Mouse (Mus musculus) neural tube, embryonic 15.5 days (tissue): Measurements from ENCODE around the gene Glyctk. TPM values are rescaled to one million over a fixed set of nuclear protein-coding genes. Genes with fewer than 3 reads are reported as not detected.
"Not testable (repeated sequence)": the region's sequence is repeated elsewhere in the genome, so short reads cannot be mapped to it uniquely, and the experiment has no call there.

ENCODE experiments used
- ATAC-seq: fragments of 200-750 bp; cut with Nextera tagmentation; 2 replicates; pipeline ENCODE4 v1.8.0; 2017; ENCODE audit warnings: mild to moderate bottlenecking, moderate TSS enrichment, moderate library complexity; ENCODE audit not compliant: low FRiP score
- H3K27ac ChIP-seq: fragments of 300-500 bp; sonication (generic); replicated peaks from 2 replicates; pipeline ENCODE4 v1.5.1; 2015; ENCODE audit warnings: mild to moderate bottlenecking, inconsistent platforms
- H3K27me3 ChIP-seq: fragments of 300-500 bp; sonication (generic); replicated peaks from 2 replicates; pipeline ENCODE4 v1.6.1; 2015; ENCODE audit warnings: inconsistent platforms
- H3K36me3 ChIP-seq: fragments of 300-500 bp; sonication (generic); 2 replicates; pipeline ENCODE4 v1.6.1; 2015; ENCODE audit warnings: inconsistent platforms
- H3K4me1 ChIP-seq: fragments of 300-500 bp; sonication (generic); 2 replicates; pipeline ENCODE4 v1.6.1; 2015; ENCODE audit warnings: inconsistent platforms
- H3K4me2 ChIP-seq: fragments of 300-500 bp; sonication (generic); 2 replicates; pipeline ENCODE4 v1.6.1; 2015; ENCODE audit warnings: inconsistent platforms, mild to moderate bottlenecking, moderate library complexity
- H3K4me3 ChIP-seq: fragments of 300-500 bp; sonication (generic); replicated peaks from 2 replicates; pipeline ENCODE4 v1.5.1; 2015; ENCODE audit warnings: mild to moderate bottlenecking, inconsistent platforms
- H3K9ac ChIP-seq: fragments of 300-500 bp; sonication (generic); replicated peaks from 2 replicates; pipeline ENCODE4 v1.6.1; 2015; ENCODE audit warnings: mild to moderate bottlenecking, inconsistent platforms
- H3K9me3 ChIP-seq: fragments of 300-500 bp; sonication (generic); replicated peaks from 2 replicates; pipeline ENCODE4 v1.6.1; 2016; ENCODE audit warnings: inconsistent platforms
- WGBS: fragments of 180-500 bp; shearing (Covaris S2); methylation state at CpG from one replicate; pipeline ENCODE4 v1.1.7; 2015; ENCODE audit warnings: mixed read lengths; 5-methylcytosine and 5-hydroxymethylcytosine counted together
- polyA plus RNA-seq: library from polyadenylated mRNA; unstranded; fragments of >200 nt; fragmentation: Nextera tagmentation; extraction: Ambion mirVana; gene quantifications from 2 replicates; pipeline ENCODE4 v1.2.1, GENCODE M21; 2015

Gene Glyctk
- polyA plus RNA-seq, 1 experiment from 2014 or later, result 2.3 TPM

DNA sequence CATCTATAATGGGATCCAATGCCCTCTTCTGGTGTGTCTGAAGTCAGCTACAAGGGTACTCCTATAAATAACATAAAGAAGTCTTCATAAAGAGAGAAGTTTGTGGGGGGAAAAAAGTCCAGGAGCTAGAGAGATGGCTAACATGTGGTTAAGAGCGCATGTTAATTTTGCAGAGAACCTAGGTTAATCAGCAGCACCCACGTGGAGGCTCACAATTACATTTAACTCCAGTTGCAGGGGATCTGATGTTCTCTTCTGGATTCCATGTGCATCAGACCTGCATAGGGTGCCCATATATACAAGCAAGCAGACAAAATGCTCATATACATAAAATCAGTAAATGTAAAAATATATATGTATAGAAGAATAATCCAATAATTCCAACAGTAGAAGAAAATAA is 15.4 kb upstream of the Glyctk start:
- 60% methylated on average over 2 of the region's 2 CpGs for WGBS
- H3K4me2 ChIP-seq, result peak overlapping the region; percentile 62
- H3K4me1 ChIP-seq, result peaks cover 48% of the 10 kb centered on the region
- H3K27me3 ChIP-seq, result no peaks in the 10 kb centered on the region
- no peaks in the 10 kb centered on the region for H3K9me3 ChIP-seq
- ATAC-seq, result no peak
- H3K36me3 ChIP-seq, result peaks cover 20% of the 10 kb centered on the region; the same call in 1 of the 2 replicates
- 0 out of 2 replicates have a peak overlapping the region, but pooled peaks have one; percentile 20 for H3K9ac ChIP-seq
- H3K4me3 ChIP-seq, result peak overlapping the region; percentile 33
- no peak overlapping the region for H3K27ac ChIP-seq

DNA sequence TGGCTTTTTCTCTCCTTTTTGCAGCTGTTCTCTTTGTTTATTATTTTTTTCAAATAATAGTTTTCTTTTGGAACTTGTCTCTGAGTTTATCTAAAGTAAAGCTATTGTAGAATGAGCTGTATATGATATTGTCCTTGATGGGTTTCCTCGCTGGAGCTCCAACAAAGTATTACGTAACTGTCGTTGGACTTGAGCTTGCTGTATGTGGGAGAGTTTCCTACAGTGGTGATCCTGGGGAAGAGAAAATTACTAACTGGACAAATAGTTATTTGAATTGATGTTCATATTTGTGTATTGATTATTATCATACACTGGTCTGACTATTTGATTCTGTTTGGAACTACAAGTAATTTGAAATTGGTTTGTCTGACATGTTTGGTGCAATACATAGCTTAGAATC is 14.6 kb upstream of the Glyctk start:
- no peak for ATAC-seq
- no peak overlapping the region for H3K27ac ChIP-seq
- peaks cover 48% of the 10 kb centered on the region for H3K4me1 ChIP-seq
- H3K27me3 ChIP-seq, result no peaks in the 10 kb centered on the region
- H3K4me2 ChIP-seq, result peak overlapping the region; percentile 62
- peak overlapping the region; percentile 97 for H3K4me3 ChIP-seq
- no peaks in the 10 kb centered on the region for H3K9me3 ChIP-seq
- H3K36me3 ChIP-seq, result peaks cover 12% of the 10 kb centered on the region; the same call in 1 of the 2 replicates
- peak overlapping the region; percentile 95; the same call in 1 of the 2 replicates for H3K9ac ChIP-seq
- WGBS, result 30% methylated on average over 3 of the region's 3 CpGs

DNA sequence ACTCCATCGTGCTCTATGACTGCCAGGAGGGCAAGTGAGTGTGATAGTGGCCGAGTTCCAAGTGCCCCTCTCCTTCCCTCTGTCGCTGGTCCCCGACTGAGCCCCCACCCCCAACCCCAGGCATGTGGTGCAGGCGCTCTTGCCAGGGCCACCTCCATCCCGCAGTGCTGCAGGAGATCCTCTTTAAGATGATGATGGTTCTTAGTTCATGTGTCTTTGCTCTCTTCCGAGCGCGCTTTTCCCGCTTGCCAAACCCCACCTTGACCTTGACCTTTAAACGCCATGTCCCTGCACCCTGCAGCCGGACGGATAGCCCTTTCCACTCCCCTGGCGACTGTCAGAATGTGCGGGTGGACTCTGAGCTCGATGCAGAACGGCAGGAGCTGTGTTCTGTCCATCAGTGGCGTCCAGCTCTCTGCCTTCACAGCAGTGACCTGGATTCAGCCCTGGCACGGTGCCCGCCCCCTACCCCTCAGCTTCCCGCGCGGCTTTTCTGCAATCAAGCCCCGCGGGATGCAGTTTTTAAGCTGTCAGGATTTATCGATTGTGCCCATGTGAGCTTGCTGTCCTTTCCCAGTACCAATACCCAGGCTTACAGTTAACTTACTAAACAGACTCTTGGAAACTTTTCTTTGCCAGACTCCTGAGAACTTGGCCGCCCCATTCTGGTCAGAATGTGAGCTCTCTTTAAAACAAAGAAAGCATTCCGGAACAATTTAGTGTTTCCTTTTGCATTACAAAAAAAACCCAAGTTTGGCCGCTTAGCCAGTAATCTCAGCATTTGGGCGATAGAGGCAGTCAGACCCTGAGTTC is 13.6 kb upstream of the Glyctk start:
- H3K27ac ChIP-seq, result peak overlapping the region; percentile 99
- no peaks in the 10 kb centered on the region for H3K9me3 ChIP-seq
- H3K4me2 ChIP-seq, result peak overlapping the region; percentile 62
- WGBS, result under 1% methylated on average over 30 of the region's 30 CpGs
- H3K27me3 ChIP-seq, result no peaks in the 10 kb centered on the region
- H3K9ac ChIP-seq, result peak overlapping the region; percentile 95
- H3K4me1 ChIP-seq, result peaks cover 48% of the 10 kb centered on the region
- H3K4me3 ChIP-seq, result peak overlapping the region; percentile 97
- peak; percentile 70 for ATAC-seq
- peaks cover 2% of the 10 kb centered on the region; the same call in 1 of the 2 replicates for H3K36me3 ChIP-seq

DNA sequence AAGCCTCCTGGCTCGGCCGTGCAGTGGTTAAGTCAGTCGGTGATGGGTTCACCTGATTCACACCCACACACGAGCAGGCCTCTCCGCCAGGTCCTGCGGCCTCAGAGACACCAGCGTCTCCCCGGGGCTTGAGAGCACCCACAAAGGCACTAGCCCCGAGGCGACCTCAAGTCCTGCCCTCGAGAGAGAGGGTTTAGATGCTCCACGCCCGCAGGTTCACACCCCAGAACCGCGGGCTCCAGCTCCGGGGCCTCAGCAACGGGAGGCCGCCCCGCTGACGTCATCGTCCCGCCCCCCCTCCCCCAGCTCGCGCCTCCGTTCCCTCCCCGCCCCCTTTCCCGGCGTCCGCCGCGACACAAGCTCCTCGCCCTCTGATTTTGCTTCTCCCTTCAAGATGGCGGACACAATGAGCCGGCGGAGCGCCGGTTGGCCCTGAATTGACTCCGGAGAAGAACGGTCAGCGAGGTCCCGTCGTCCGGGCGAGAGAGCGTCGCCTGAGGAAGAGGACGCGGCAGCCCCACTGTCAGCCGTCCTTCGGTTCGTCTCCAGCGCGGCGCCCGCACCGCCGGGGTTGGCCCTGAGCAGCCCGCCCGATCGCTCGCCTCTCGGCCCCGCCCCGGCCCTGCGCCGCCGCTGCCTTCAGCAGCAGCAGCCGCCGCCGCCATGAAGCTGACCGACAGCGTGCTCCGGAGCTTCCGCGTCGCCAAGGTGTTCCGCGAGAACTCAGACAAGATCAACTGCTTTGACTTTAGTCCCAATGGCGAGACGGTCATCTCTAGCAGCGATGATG is 12.8 kb upstream of the Glyctk start, which contains the start of gene Wdr82:
TSS of gene Wdr82 (plus strand) at position 373 of the 790 bp plus-strand sequence.
- Histone ChIP-seq H3K4me1 (peaks cover 40% of the 10 kb centered on the region), H3K4me3 (peak within 1 kb of the TSS; percentile 97)
- WGBS, result under 1% methylated on average over 77 of the region's 81 CpGs

DNA sequence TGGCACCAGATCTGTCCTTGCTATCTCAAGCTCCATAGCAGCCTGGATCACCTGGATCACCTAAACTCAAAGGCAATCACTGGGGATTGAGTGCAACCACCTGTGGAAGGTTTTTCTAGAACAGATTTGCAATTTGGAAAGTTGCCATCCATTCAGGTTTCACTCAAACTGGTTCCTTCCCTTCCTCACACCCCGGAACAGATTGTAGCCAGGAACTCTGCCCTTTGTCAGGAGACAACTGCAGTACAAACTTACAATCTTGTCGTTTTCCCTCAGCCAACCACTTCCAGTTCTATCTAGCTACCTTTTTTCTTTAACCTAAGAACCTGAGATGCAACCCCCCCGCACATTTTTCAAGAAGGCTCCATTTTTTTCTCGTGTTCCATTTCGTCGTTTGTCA is 12.0 kb upstream of the Glyctk start:
- peak overlapping the region; percentile 99 for H3K27ac ChIP-seq
- ATAC-seq, result no peak

More for the DNA sequence above, 12.8 kb upstream of the Glyctk start, which contains the start of gene Wdr82:
- Histone ChIP-seq H3K27ac (peak within 1 kb of the TSS; percentile 99), H3K9me3 (no peaks in the 10 kb centered on the region), H3K4me2 (peak within 1 kb of the TSS; percentile 62), H3K27me3 (no peaks in the 10 kb centered on the region), H3K9ac (peak within 1 kb of the TSS; percentile 95), H3K36me3 (no peaks in the 10 kb centered on the region)
- peak; percentile 92 for ATAC-seq

DNA sequence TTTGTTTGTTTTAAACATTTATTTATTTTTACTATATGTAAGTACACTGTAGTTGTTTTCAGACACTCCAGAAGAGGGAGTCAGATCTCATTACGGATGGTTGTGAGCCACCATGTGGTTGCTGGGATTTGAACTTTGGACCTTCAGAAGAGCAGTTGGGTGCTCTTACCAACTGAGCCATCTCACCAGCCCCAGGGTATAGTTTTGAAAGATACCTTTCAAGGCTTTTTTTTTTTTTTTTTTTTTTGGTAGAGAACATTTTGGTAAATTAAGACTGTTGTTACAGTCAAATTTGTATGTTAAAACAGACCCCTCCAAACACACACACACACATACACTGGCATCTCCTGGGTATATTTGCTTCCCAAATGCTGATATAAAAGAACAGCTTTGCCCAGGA is 11.1 kb upstream of the Glyctk start:
- H3K9me3 ChIP-seq, H3K36me3 ChIP-seq, ATAC-seq, H3K4me2 ChIP-seq, H3K27ac ChIP-seq, H3K27me3 ChIP-seq, H3K4me3 ChIP-seq, H3K9ac ChIP-seq: not testable (repeated sequence)
- 81% methylated on average over 1 of the region's 1 CpGs for WGBS
- H3K4me1 ChIP-seq, result peaks cover 24% of the 10 kb centered on the region

More for the DNA sequence above, 12.0 kb upstream of the Glyctk start:
- Histone ChIP-seq H3K36me3 (no peaks in the 10 kb centered on the region), H3K4me2 (peak overlapping the region; percentile 62), H3K27me3 (no peaks in the 10 kb centered on the region), H3K4me1 (peaks cover 32% of the 10 kb centered on the region), H3K4me3 (peak overlapping the region; percentile 97), H3K9ac (peak overlapping the region; percentile 95), H3K9me3 (no peaks in the 10 kb centered on the region)
- 40% methylated on average over 6 of the region's 6 CpGs for WGBS

DNA sequence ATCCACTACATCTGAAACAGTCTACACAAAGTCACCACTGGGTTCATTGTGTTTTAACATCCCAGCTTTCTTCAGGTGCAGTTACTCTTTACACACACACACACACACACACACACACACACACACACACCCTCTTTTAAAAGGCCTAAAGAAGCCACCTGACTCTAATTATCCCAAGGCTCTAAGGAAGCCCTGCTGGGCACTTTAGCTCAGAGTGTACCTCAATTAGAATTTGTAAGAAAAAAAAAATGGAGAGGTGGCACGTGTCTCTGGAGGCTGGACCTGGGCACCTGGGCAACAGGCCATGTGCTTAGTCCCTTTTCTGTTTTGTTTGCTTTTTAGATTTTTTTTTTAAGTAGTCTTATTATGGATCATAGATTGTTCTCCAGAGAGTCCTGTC is 9.8 kb upstream of the Glyctk start:
- Histone ChIP-seq H3K9ac (no peak overlapping the region), H3K27ac (no peak overlapping the region), H3K27me3 (no peaks in the 10 kb centered on the region), H3K9me3 (no peaks in the 10 kb centered on the region), H3K4me3 (no peak overlapping the region), H3K36me3 (no peaks in the 10 kb centered on the region), H3K4me1 (peaks cover 12% of the 10 kb centered on the region), H3K4me2 (no peak overlapping the region)
- ATAC-seq, result no peak
- 28% methylated on average over 1 of the region's 1 CpGs for WGBS

DNA sequence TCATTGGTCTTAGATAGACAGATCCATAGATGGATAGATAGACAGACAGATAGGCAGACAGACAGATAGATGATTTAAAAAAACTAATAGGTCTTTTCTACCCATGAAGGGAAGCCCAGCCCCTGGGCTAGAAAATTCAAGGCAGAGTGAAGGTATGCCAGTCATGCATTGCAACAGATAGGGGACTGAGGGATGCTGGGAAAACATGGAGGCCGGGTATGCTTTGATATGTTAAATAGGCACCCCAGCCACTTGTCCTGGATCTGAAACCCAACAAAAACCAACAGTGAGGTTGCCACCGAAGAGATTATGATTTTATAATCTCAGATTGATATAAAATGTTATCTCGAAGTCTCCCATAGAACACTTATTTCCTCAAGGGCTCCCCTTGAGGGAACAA is 9.3 kb upstream of the Glyctk start:
- Histone ChIP-seq H3K4me3 (no peak overlapping the region), H3K36me3 (no peaks in the 10 kb centered on the region), H3K9ac (no peak overlapping the region), H3K27ac (no peak overlapping the region), H3K9me3 (no peaks in the 10 kb centered on the region), H3K4me1 (peaks cover 8% of the 10 kb centered on the region), H3K4me2 (no peak overlapping the region), H3K27me3 (no peaks in the 10 kb centered on the region)
- no peak for ATAC-seq
- WGBS, result 85% methylated on average over 3 of the region's 3 CpGs

DNA sequence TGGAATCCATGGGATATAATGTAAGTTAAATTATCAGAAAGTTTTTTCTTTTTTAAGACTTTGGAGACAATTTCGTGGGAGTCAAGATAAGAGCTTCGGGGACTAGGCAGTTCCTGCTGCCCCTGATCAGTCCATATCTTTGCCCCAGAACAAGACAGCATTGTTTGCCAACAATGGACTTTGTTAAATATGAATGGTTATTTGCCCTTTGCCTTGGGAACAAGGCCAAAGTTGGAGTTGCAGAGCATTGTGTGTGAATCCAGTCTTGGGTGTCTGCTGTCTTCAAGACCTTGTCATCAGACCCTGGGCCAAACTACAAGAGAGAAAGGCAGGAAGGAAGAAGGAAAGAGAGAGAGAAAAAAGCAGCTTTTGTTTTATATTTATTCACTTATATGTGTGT is 8.8 kb upstream of the Glyctk start:
- WGBS, result 77% methylated on average over 2 of the region's 2 CpGs
- no peak overlapping the region for H3K27ac ChIP-seq
- H3K9me3 ChIP-seq, result no peaks in the 10 kb centered on the region
- no peaks in the 10 kb centered on the region for H3K36me3 ChIP-seq
- no peak overlapping the region for H3K4me3 ChIP-seq
- no peak overlapping the region for H3K9ac ChIP-seq
- peaks cover 7% of the 10 kb centered on the region for H3K4me1 ChIP-seq
- H3K27me3 ChIP-seq, result no peaks in the 10 kb centered on the region
- H3K4me2 ChIP-seq, result no peak overlapping the region
- ATAC-seq, result no peak

DNA sequence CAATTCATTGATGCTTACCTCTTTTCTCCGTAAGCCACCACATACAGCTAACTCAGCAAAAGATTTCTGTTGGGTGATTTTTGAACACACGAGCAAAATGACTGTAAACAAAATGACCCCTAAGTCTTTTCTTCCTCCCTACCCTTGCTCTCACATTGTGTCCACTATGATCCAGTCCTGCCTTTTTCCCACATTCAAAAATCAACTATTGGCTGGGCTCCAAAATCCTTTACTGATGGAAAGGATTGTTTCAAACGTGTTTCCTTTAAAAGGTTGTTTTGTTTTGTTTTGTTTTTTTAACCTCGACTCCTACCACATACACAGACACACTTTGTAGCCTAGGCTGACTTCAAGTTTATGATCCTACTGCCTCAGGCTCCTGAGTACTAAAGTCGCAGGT is 2.5 kb upstream of the Glyctk start:
- Histone ChIP-seq H3K9me3 (no peaks in the 10 kb centered on the region), H3K36me3 (no peaks in the 10 kb centered on the region), H3K27ac (peak overlapping the region; percentile 99), H3K4me3 (peak overlapping the region; percentile 58), H3K27me3 (no peaks in the 10 kb centered on the region), H3K4me1 (peaks cover 32% of the 10 kb centered on the region), H3K9ac (peak overlapping the region; percentile 67), H3K4me2 (peak overlapping the region; percentile 70)
- no peak for ATAC-seq
- 44% methylated on average over 5 of the region's 5 CpGs for WGBS

DNA sequence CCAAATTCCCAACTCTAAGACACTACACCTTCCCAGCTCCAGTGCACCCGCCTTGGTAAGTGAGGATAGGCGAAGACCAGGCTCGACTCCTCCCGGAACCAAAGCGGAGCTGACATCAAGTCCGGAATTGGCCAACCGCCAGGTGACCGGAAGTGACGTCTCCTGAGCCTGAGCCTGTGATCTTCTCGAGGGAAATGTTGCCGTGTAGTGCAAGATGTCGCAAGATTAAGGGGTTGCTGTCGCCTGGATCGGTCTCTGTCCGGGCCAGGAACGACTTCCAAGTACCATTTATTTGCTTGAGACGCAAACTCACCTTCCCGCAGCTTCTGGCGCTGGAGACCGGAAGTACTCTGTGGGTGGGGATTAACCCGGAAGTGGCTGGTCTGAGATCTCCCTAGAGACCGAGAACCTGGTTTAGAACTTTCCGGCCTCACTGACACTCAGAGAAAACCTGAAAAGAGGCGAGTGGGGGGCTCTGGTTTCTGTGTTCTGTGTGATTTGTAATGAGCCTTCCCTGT is 1.9 kb upstream of the Glyctk start:
- Histone ChIP-seq H3K9me3 (no peaks in the 10 kb centered on the region), H3K4me1 (peaks cover 32% of the 10 kb centered on the region), H3K4me3 (peak overlapping the region; percentile 58), H3K27ac (peak overlapping the region; percentile 99), H3K9ac (peak overlapping the region; percentile 67), H3K4me2 (peak overlapping the region; percentile 70), H3K36me3 (no peaks in the 10 kb centered on the region), H3K27me3 (no peaks in the 10 kb centered on the region)
- peak; percentile 80 for ATAC-seq
- 3% methylated on average over 24 of the region's 24 CpGs for WGBS
